Mouse (Mus musculus) induced T-regulatory cell, adult 2 months (primary cell): Measurements from ENCODE around the gene Rfx2.

Experiments used
- DNase-seq: peaks from one replicate; pipeline ENCODE4 v3.0.0-alpha.2; 2012; ENCODE audit warnings: low read depth

Rfx2 gene

GRCm38 (mm10) chr17:56832918-56833317 is 2.1 kb upstream of the Rfx2 start:
- DNase-seq, result no peak

- peak; percentile 99 for DNase-seq
These were observed 451 bp upstream of the Rfx2 start for GRCm38 (mm10) chr17:56831111-56831816.

GRCm38 (mm10) chr17:56829795-56830194 is 1.0 kb downstream of the Rfx2 start:
- no peak for DNase-seq

- no peak for DNase-seq
These were observed 1.6 kb downstream of the Rfx2 start for GRCm38 (mm10) chr17:56829171-56829570.

GRCm38 (mm10) chr17:56826718-56827117 is 4.1 kb downstream of the Rfx2 start:
- peak; percentile 76 for DNase-seq

- DNase-seq, result no peak
These were observed 7.5 kb downstream of the Rfx2 start for GRCm38 (mm10) chr17:56823352-56823751.

- no peak for DNase-seq
These were observed 8.4 kb downstream of the Rfx2 start for GRCm38 (mm10) chr17:56822380-56822779.

- DNase-seq, result peak; percentile 78
These were observed 11.1 kb downstream of the Rfx2 start for GRCm38 (mm10) chr17:56819694-56820111.

GRCm38 (mm10) chr17:56819032-56819545 is 11.7 kb downstream of the Rfx2 start:
- no peak for DNase-seq

GRCm38 (mm10) chr17:56818067-56818636 is 12.7 kb downstream of the Rfx2 start:
- peak; percentile 59 for DNase-seq

- DNase-seq, result no peak
These were observed 15.8 kb downstream of the Rfx2 start for GRCm38 (mm10) chr17:56815057-56815345.

- DNase-seq, result peak; percentile 61
These were observed 16.3 kb downstream of the Rfx2 start for GRCm38 (mm10) chr17:56814316-56815056.

GRCm38 (mm10) chr17:56810245-56810644 is 20.6 kb downstream of the Rfx2 start:
- no peak for DNase-seq

GRCm38 (mm10) chr17:56808518-56808917 is 22.3 kb downstream of the Rfx2 start:
- peak; percentile 76 for DNase-seq

- DNase-seq, result no peak
These were observed 25.0 kb downstream of the Rfx2 start for GRCm38 (mm10) chr17:56805784-56806183.

GRCm38 (mm10) chr17:56804952-56805351 is 25.9 kb downstream of the Rfx2 start:
- no peak for DNase-seq

GRCm38 (mm10) chr17:56802065-56802464 is 28.7 kb downstream of the Rfx2 start:
- DNase-seq, result no peak

- DNase-seq, result no peak
These were observed 31.5 kb downstream of the Rfx2 start for GRCm38 (mm10) chr17:56799276-56799675.

GRCm38 (mm10) chr17:56793614-56794319 is 37.0 kb downstream of the Rfx2 start:
- no peak for DNase-seq

GRCm38 (mm10) chr17:56792588-56792987 is 38.2 kb downstream of the Rfx2 start:
- DNase-seq, result no peak

- DNase-seq, result no peak
These were observed 41.5 kb downstream of the Rfx2 start for GRCm38 (mm10) chr17:56789286-56789685.

- DNase-seq, result no peak
These were observed 41.9 kb downstream of the Rfx2 start for GRCm38 (mm10) chr17:56788886-56789285.
